Mouse (Mus musculus) brown adipose tissue, adult 24 weeks (tissue): Measurements from ENCODE around the gene Lxn. TPM values are rescaled to one million over a fixed set of nuclear protein-coding genes. Genes with fewer than 3 reads are reported as not detected.

Source experiments
- H3K27ac ChIP-seq: fragments of 200-500 bp; replicated peaks from 2 replicates; pipeline ENCODE4 v1.5.1; 2012; ENCODE audit warnings: low read depth, mild to moderate bottlenecking, low read length
- H3K4me1 ChIP-seq: fragments of 200-500 bp; 2 replicates; pipeline ENCODE4 v1.6.1; 2012; ENCODE audit warnings: low read length, mixed read lengths; ENCODE audit not compliant: control insufficient read depth, insufficient read depth, insufficient read length
- H3K4me3 ChIP-seq: fragments of 200-500 bp; 2 replicates; pipeline ENCODE4 v1.5.1; 2012; ENCODE audit warnings: low read depth, mild to moderate bottlenecking, low read length, moderate library complexity; ENCODE audit not compliant: insufficient read depth
- polyA plus RNA-seq: library from polyadenylated mRNA; stranded (reverse); fragments of >200 nt; gene quantifications from 2 replicates; pipeline ENCODE4 v1.2.4, GENCODE M21; 2012; ENCODE audit not compliant: missing spikeins, insufficient read depth, insufficient read length

Lxn gene
- polyA plus RNA-seq, 1 experiment: 3.3 TPM

GRCm38 (mm10) chr3:67473438-67473837 lies 9.7 kb upstream of the Lxn start:
- Histone ChIP-seq H3K4me3 (no peak overlapping the region), H3K4me1 (no peaks in the 10 kb centered on the region), H3K27ac (no peak overlapping the region)

DNA sequence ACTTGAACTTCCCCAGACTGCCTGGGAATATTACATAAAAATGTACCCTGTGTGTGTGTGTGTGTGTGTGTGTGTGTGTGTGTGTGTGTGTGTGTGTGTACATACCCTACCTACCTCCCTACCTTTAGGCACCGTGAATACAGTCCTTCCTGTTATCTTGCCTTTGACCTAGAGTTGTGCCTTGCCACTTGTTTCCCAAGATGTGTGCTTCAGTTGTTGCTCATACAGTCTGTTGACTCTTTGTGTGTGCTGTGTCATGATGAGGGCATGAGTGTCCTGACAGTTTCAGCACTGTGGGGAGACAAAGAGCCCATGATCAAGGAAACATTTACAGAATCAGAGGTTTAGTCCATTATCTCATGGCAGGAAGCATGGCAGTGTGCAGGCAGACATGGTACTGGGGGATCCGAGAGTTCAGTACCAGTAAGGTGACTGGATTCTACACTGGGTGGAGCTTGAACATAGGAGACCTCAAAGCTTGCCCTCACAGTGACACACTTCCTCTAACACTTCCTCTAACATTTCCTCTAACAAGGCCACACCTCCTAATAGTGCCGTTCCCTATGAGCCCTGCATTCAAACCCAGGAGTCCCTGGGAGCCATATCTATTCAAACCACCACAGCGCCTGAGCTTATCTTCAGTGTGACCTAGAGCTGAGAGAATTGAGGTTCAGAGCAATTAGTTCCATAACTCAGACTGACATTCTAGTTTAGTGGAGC lies 7.8 kb upstream of the Lxn start:
- no peak overlapping the region for H3K27ac ChIP-seq
- H3K4me1 ChIP-seq: no peaks in the 10 kb centered on the region
- H3K4me3 ChIP-seq: no peak overlapping the region

GRCm38 (mm10) chr3:67467281-67467680 lies 3.6 kb upstream of the Lxn start:
- no peak overlapping the region for H3K4me3 ChIP-seq
- no peak overlapping the region for H3K27ac ChIP-seq
- H3K4me1 ChIP-seq: peaks cover 3% of the 10 kb centered on the region; the same call in 1 of the 2 replicates

DNA sequence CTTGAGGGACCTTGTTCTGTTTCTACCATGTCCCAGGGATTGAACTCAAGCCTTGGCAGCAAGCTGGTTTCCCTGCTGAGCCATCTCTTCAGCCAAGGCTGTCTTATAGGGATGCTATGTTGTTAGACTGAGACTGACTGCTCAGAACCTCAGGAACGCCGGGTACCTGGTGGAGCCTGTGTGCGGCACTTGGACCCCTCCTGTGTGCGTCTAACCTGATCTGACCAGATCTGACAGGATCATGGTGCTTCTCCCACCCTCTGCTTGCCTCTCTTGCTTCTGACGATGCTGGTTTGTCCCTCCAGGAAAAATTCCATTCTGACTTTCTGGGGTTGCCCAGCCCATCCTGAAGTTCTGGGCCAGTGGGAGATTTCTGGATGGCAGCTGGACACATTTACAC lies 2.9 kb upstream of the Lxn start:
- Histone ChIP-seq H3K4me3 (no peak overlapping the region), H3K27ac (no peak overlapping the region), H3K4me1 (peaks cover 3% of the 10 kb centered on the region; the same call in 1 of the 2 replicates)

- 0 out of 2 replicates have a peak overlapping the region, but pooled peaks have one; percentile 21 for H3K27ac ChIP-seq
- H3K4me3 ChIP-seq: peak overlapping the region; percentile 77
- H3K4me1 ChIP-seq: peaks cover 3% of the 10 kb centered on the region; the same call in 1 of the 2 replicates
Measured at GRCm38 (mm10) chr3:67463001-67463400, 725 bp downstream of the Lxn start.

DNA sequence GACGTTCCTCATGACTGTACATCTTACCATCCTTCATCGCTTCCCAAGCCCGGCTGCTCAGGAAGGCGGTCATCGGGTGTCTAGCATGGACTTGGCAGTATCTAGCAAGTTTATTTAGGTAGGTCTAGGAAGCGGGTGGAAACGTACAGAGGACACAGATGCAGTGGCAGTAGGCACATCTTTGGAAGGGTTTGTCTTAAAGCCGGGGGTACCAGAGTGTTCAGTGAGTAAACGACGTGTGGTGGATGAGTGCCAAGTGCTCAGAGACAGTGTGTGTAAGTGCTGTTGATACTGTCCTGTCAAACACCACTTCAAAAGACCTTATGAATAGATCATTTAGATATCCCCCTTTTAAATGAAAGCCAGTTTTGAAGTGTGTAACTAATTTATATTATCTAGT lies 1.1 kb downstream of the Lxn start:
- H3K27ac ChIP-seq: no peak overlapping the region
- peaks cover 3% of the 10 kb centered on the region; the same call in 1 of the 2 replicates for H3K4me1 ChIP-seq
- peak overlapping the region; percentile 77 for H3K4me3 ChIP-seq

DNA sequence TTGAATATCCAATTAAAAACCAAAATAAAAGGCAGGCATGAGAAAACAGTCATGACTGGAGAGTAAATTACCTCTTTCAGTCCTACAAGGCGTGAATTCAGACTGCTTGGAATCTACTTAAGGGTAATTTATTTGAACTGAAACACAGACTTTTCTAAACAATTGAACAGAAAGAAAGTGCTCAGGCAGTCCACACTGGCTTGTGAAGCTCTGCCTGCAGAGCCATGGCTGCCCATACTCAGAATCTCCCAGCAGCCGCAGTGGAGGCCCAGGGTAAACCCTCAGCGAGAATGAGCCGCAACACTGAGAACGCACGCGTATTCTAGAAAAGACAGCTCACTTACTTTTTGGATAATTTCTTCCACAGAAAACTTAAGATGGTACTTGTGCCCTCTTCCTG lies 1.7 kb downstream of the Lxn start:
- Histone ChIP-seq H3K4me1 (peaks cover 3% of the 10 kb centered on the region; the same call in 1 of the 2 replicates), H3K27ac (no peak overlapping the region), H3K4me3 (no peak overlapping the region)

- Histone ChIP-seq H3K4me1 (peaks cover 3% of the 10 kb centered on the region; the same call in 1 of the 2 replicates), H3K27ac (no peak overlapping the region)
Measured at GRCm38 (mm10) chr3:67459881-67460280, 3.8 kb downstream of the Lxn start.

DNA sequence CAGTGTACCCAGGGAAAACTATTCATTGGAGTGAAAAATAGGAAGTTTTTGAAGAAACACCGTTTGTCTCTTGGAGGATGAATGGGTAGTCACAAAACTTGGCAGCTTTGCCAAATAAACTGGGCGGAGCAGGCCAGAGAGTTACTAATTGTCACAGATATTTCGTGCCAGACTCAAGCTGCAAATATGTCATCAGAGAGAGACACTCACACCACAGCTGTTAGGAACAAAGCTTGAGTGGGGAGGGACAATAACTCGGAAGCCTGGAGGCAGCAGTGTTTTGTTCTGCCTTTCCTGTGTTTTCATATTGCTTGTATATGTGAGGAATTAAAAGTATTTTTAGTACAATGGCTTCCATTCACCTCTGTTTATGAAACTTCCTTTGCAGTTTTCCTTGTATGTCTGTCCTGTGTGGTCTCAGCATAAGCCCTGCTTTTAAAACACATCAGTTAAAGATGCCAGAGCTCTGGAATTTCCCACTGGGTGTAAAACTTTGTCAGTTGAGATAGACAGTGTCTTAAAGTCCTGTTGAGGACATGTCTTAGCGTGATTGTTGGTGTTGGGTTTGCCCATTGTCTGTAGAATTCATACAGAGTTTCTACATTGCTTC lies 13.0 kb downstream of the Lxn start:
- peak overlapping the region; percentile 6; the same call in 1 of the 2 replicates for H3K27ac ChIP-seq
- no peaks in the 10 kb centered on the region for H3K4me1 ChIP-seq
- no peak overlapping the region for H3K4me3 ChIP-seq

More at GRCm38 (mm10) chr3:67459881-67460280, 3.8 kb downstream of the Lxn start:
- no peak overlapping the region for H3K4me3 ChIP-seq

GRCm38 (mm10) chr3:67449660-67450059 lies 14.1 kb downstream of the Lxn start:
- peak overlapping the region; percentile 44; the same call in 1 of the 2 replicates for H3K4me3 ChIP-seq
- no peak overlapping the region for H3K27ac ChIP-seq

DNA sequence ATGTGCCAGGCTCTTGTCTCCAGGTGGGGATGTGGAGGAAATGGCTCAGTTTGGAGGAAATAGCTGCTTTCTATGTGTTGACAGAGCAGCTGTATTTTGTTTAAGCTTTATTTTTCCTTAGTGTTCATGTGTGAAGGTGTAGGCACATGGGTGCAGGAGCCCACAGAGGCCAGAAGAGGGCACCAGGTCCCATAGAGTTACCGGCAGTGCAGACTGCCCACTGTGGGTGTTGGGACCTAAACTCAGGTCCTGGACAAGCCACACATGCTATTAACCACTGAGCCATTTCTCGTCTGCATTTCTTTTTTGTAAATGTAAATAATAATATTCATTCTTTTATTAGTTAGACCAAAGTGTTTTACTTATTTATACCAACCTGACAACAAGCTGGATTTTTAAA lies 16.6 kb downstream of the Lxn start:
- Histone ChIP-seq H3K4me1 (no peaks in the 10 kb centered on the region), H3K4me3 (no peak overlapping the region)

More at GRCm38 (mm10) chr3:67449660-67450059, 14.1 kb downstream of the Lxn start:
- no peaks in the 10 kb centered on the region for H3K4me1 ChIP-seq

GRCm38 (mm10) chr3:67434011-67434410 lies 29.7 kb downstream of the Lxn start:
- no peak overlapping the region for H3K27ac ChIP-seq
- no peak overlapping the region for H3K4me3 ChIP-seq

More for the DNA sequence above, 16.6 kb downstream of the Lxn start:
- H3K27ac ChIP-seq: no peak overlapping the region

GRCm38 (mm10) chr3:67429999-67430380 lies 33.7 kb downstream of the Lxn start, which contains the start of gene Gfm1:
Gene Gfm1, plus strand, starts transcription at chr3:67430096.
- peak within 1 kb of the TSS; percentile 99 for H3K4me3 ChIP-seq
- no peaks in the 10 kb centered on the region for H3K4me1 ChIP-seq
- peak within 1 kb of the TSS; percentile 66 for H3K27ac ChIP-seq

More at GRCm38 (mm10) chr3:67434011-67434410, 29.7 kb downstream of the Lxn start:
- no peaks in the 10 kb centered on the region for H3K4me1 ChIP-seq

- Histone ChIP-seq H3K4me3 (peak overlapping the region; percentile 99; the same call in 1 of the 2 replicates), H3K4me1 (no peaks in the 10 kb centered on the region), H3K27ac (no peak overlapping the region)
Measured at GRCm38 (mm10) chr3:67429338-67429998, 34.3 kb downstream of the Lxn start.
